Mouse (Mus musculus): ENCODE data around the gene Ccnb3. TPM values are rescaled to one million over a fixed set of nuclear protein-coding genes. Genes with fewer than 3 reads are reported as not detected.

Gene Ccnb3
- total RNA-seq (2012; rRNA removed) = 0.04 TPM in 1 of 2 replicates, not detected in the other

GRCm38 (mm10) chrX:7041519-7041918 lies at the start of gene Ccnb3:
Gene Ccnb3, minus strand, starts transcription at chrX:7041619.
- DNase-seq (ENCODE audit: low read depth, low spot score) = no peak
- no peak within 1 kb of the TSS for H3K9ac ChIP-seq (ENCODE audit: insufficient read depth, low read depth, low read length, poor library complexity, severe bottlenecking)
- H3K27ac ChIP-seq (ENCODE audit: insufficient read depth, low read depth, low read length, poor library complexity, severe bottlenecking) = no peak within 1 kb of the TSS
- no peaks in the 10 kb centered on the region for H3K36me3 ChIP-seq (ENCODE audit: control insufficient read depth, insufficient read depth, low read length, poor library complexity, severe bottlenecking)
- TF ChIP-seq MAFK (IDR thresholded peaks at IDR 0.05; ENCODE audit: insufficient read depth, low read depth, low read length) (no peak), ZNF384 (IDR thresholded peaks at IDR 0.05; ENCODE audit: low read depth, low read length) (no peak), HCFC1 (IDR thresholded peaks at IDR 0.05; ENCODE audit: borderline replicate concordance, insufficient read depth, low read length) (no peak), CHD2 (IDR thresholded peaks at IDR 0.05; ENCODE audit: low read depth, low read length) (no peak), ZC3H11A (IDR thresholded peaks at IDR 0.05; ENCODE audit: borderline replicate concordance, low read depth, low read length) (no peak)
- no peaks in the 10 kb centered on the region for H3K4me1 ChIP-seq (ENCODE audit: control insufficient read depth in 2 of 2, insufficient read depth in 2 of 2, low read length in 2 of 2, poor library complexity in 1 of 2)
- H3K9me3 ChIP-seq (ENCODE audit: control insufficient read depth, insufficient read depth, low read depth, low read length) = no peaks in the 10 kb centered on the region
- in situ Hi-C loops (cut with MboI; ENCODE audit: low sequenced_read_pairs in 2 of 2, unreplicated experiment in 2 of 2) = no loop called here
- no peak within 1 kb of the TSS for H3K4me3 ChIP-seq (ENCODE audit: insufficient read depth in 1 of 2, low read depth in 1 of 2, low read length in 2 of 2, poor library complexity in 1 of 2, severe bottlenecking in 1 of 2)

DNA sequence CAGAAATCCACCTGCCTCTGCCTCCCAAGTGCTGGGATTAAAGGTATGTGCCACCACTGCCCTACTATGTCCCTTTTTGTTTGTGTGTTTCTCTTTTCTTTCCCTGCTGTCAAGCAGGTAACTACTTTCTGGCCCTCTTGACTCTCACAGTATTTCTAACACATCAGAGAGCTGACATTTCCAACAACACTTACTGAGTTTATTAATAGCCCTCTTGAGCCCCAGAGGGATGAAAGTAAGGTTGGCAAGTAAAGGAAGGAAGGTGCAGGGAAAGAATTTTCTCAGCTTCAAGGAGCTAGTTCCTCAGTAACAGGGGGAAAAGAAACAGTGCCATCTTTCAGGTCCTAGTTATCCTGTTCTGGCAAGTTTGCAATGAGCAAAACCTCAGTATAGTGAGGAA lies 48.9 kb upstream of the Ccnb3 start:
- Histone ChIP-seq H3K4me1 (ENCODE audit: control insufficient read depth in 2 of 2, insufficient read depth in 2 of 2, low read length in 2 of 2, poor library complexity in 1 of 2) (no peaks in the 10 kb centered on the region), H3K9me3 (ENCODE audit: control insufficient read depth, insufficient read depth, low read depth, low read length) (no peaks in the 10 kb centered on the region), H3K36me3 (ENCODE audit: control insufficient read depth, insufficient read depth, low read length, poor library complexity, severe bottlenecking) (no peaks in the 10 kb centered on the region), H3K27ac (ENCODE audit: insufficient read depth, low read depth, low read length, poor library complexity, severe bottlenecking) (no peak overlapping the region), H3K9ac (ENCODE audit: insufficient read depth, low read depth, low read length, poor library complexity, severe bottlenecking) (no peak overlapping the region), H3K4me3 (ENCODE audit: insufficient read depth in 1 of 2, low read depth in 1 of 2, low read length in 2 of 2, poor library complexity in 1 of 2, severe bottlenecking in 1 of 2) (no peak overlapping the region)
- in situ Hi-C loops (cut with MboI; ENCODE audit: low sequenced_read_pairs in 2 of 2, unreplicated experiment in 2 of 2) = no loop called here
- DNase-seq (ENCODE audit: low read depth, low spot score) = no peak
- no peak for TF ChIP-seq ZC3H11A (IDR thresholded peaks at IDR 0.05; ENCODE audit: borderline replicate concordance, low read depth, low read length)
- no peak for TF ChIP-seq ZNF384 (IDR thresholded peaks at IDR 0.05; ENCODE audit: low read depth, low read length)
- no peak for TF ChIP-seq MAFK (IDR thresholded peaks at IDR 0.05; ENCODE audit: insufficient read depth, low read depth, low read length)
- TF ChIP-seq HCFC1 (IDR thresholded peaks at IDR 0.05; ENCODE audit: borderline replicate concordance, insufficient read depth, low read length) = no peak
- no peak for TF ChIP-seq CHD2 (IDR thresholded peaks at IDR 0.05; ENCODE audit: low read depth, low read length)

- no peaks in the 10 kb centered on the region for H3K4me1 ChIP-seq (ENCODE audit: control insufficient read depth in 2 of 2, insufficient read depth in 2 of 2, low read length in 2 of 2, poor library complexity in 1 of 2)
- H3K4me3 ChIP-seq (ENCODE audit: insufficient read depth in 1 of 2, low read depth in 1 of 2, low read length in 2 of 2, poor library complexity in 1 of 2, severe bottlenecking in 1 of 2) = no peak overlapping the region
- H3K9ac ChIP-seq (ENCODE audit: insufficient read depth, low read depth, low read length, poor library complexity, severe bottlenecking) = no peak overlapping the region
- TF ChIP-seq ZNF384 (IDR thresholded peaks at IDR 0.05; ENCODE audit: low read depth, low read length) = no peak
- TF ChIP-seq ZC3H11A (IDR thresholded peaks at IDR 0.05; ENCODE audit: borderline replicate concordance, low read depth, low read length) = no peak
- TF ChIP-seq CHD2 (IDR thresholded peaks at IDR 0.05; ENCODE audit: low read depth, low read length) = no peak
- TF ChIP-seq MAFK (IDR thresholded peaks at IDR 0.05; ENCODE audit: insufficient read depth, low read depth, low read length) = no peak
- no peak for TF ChIP-seq HCFC1 (IDR thresholded peaks at IDR 0.05; ENCODE audit: borderline replicate concordance, insufficient read depth, low read length)
- no peak for DNase-seq (ENCODE audit: low read depth, low spot score)
- in situ Hi-C loops (cut with MboI; ENCODE audit: low sequenced_read_pairs in 2 of 2, unreplicated experiment in 2 of 2) = no loop called here
- no peaks in the 10 kb centered on the region for H3K36me3 ChIP-seq (ENCODE audit: control insufficient read depth, insufficient read depth, low read length, poor library complexity, severe bottlenecking)
- no peak overlapping the region for H3K27ac ChIP-seq (ENCODE audit: insufficient read depth, low read depth, low read length, poor library complexity, severe bottlenecking)
- no peaks in the 10 kb centered on the region for H3K9me3 ChIP-seq (ENCODE audit: control insufficient read depth, insufficient read depth, low read depth, low read length)
These were observed 44.5 kb upstream of the Ccnb3 start for GRCm38 (mm10) chrX:7085878-7086277.

- no peak for TF ChIP-seq CHD2 (IDR thresholded peaks at IDR 0.05; ENCODE audit: low read depth, low read length)
- no peak for TF ChIP-seq ZC3H11A (IDR thresholded peaks at IDR 0.05; ENCODE audit: borderline replicate concordance, low read depth, low read length)
- no peak for TF ChIP-seq ZNF384 (IDR thresholded peaks at IDR 0.05; ENCODE audit: low read depth, low read length)
- TF ChIP-seq MAFK (IDR thresholded peaks at IDR 0.05; ENCODE audit: insufficient read depth, low read depth, low read length) = no peak
- no peak for TF ChIP-seq HCFC1 (IDR thresholded peaks at IDR 0.05; ENCODE audit: borderline replicate concordance, insufficient read depth, low read length)
- H3K27ac ChIP-seq (ENCODE audit: insufficient read depth, low read depth, low read length, poor library complexity, severe bottlenecking) = no peak overlapping the region
- no peak overlapping the region for H3K9ac ChIP-seq (ENCODE audit: insufficient read depth, low read depth, low read length, poor library complexity, severe bottlenecking)
- no peak overlapping the region for H3K4me3 ChIP-seq (ENCODE audit: insufficient read depth in 1 of 2, low read depth in 1 of 2, low read length in 2 of 2, poor library complexity in 1 of 2, severe bottlenecking in 1 of 2)
- no peaks in the 10 kb centered on the region for H3K36me3 ChIP-seq (ENCODE audit: control insufficient read depth, insufficient read depth, low read length, poor library complexity, severe bottlenecking)
- H3K4me1 ChIP-seq (ENCODE audit: control insufficient read depth in 2 of 2, insufficient read depth in 2 of 2, low read length in 2 of 2, poor library complexity in 1 of 2) = no peaks in the 10 kb centered on the region
- in situ Hi-C loops (cut with MboI; ENCODE audit: low sequenced_read_pairs in 2 of 2, unreplicated experiment in 2 of 2) = no loop called here
- H3K9me3 ChIP-seq (ENCODE audit: control insufficient read depth, insufficient read depth, low read depth, low read length) = no peaks in the 10 kb centered on the region
- DNase-seq (ENCODE audit: low read depth, low spot score) = no peak
These were observed 38.5 kb upstream of the Ccnb3 start for GRCm38 (mm10) chrX:7079820-7080429.
